Mouse (Mus musculus) lung, postnatal 0 days (tissue): ENCODE measurements around the gene Ppia. TPM values are rescaled to one million over a fixed set of nuclear protein-coding genes. Genes with fewer than 3 reads are reported as not detected.

Experiments used
- ATAC-seq: fragments of 200-750 bp; cut with Nextera tagmentation; 2 replicates; pipeline ENCODE4 v1.8.0; 2017; ENCODE audit warnings: moderate library complexity
- DNase-seq: peaks from one replicate; pipeline ENCODE4 v3.0.0-alpha.2; 2016; ENCODE audit warnings: low spot score
- H3K27ac ChIP-seq: fragments of 300-500 bp; sonication (generic); 2 replicates; pipeline ENCODE4 v1.5.1; 2014; ENCODE audit warnings: antibody characterized with exemption, mild to moderate bottlenecking, low read length, mixed read lengths
- H3K27me3 ChIP-seq: fragments of 300-500 bp; sonication (generic); replicated peaks from 2 replicates; pipeline ENCODE4 v1.6.1; 2014; ENCODE audit warnings: low read length, mixed read lengths; ENCODE audit not compliant: insufficient read depth
- H3K36me3 ChIP-seq: fragments of 300-500 bp; sonication (generic); 2 replicates; pipeline ENCODE4 v1.6.1; 2014; ENCODE audit warnings: low read length, mixed read lengths; ENCODE audit not compliant: insufficient read depth
- H3K4me1 ChIP-seq: fragments of 300-500 bp; sonication (generic); 2 replicates; pipeline ENCODE4 v1.6.1; 2014; ENCODE audit warnings: antibody characterized with exemption, low read depth, low read length, mixed read lengths; ENCODE audit not compliant: insufficient read depth
- H3K4me2 ChIP-seq: fragments of 300-500 bp; sonication (generic); replicated peaks from 2 replicates; pipeline ENCODE4 v1.6.1; 2014; ENCODE audit warnings: low read depth, mild to moderate bottlenecking, low read length, moderate library complexity, mixed read lengths
- H3K4me3 ChIP-seq: fragments of 300-500 bp; sonication (generic); 2 replicates; pipeline ENCODE4 v1.5.1; 2014; ENCODE audit warnings: low read depth, low read length
- H3K9ac ChIP-seq: fragments of 300-500 bp; sonication (generic); replicated peaks from 2 replicates; pipeline ENCODE4 v1.6.1; 2014; ENCODE audit warnings: low read depth, mild to moderate bottlenecking
- H3K9me3 ChIP-seq: fragments of 300-500 bp; sonication (generic); 2 replicates; pipeline ENCODE4 v1.6.1; 2016; ENCODE audit warnings: low read length, mixed read lengths
- CTCF ChIP-seq: IDR thresholded peaks from 2 replicates; pipeline ENCODE4 v1.5.1; 2016; ENCODE audit warnings: antibody characterized with exemption, mild to moderate bottlenecking
- EP300 ChIP-seq: IDR thresholded peaks from 2 replicates; pipeline ENCODE4 v1.6.1; 2016; ENCODE audit warnings: antibody characterized with exemption, mild to moderate bottlenecking, control low read depth
- WGBS: fragments of 180-500 bp; shearing (Covaris S2); extraction: QIAGEN DNeasy Blood & Tissue Kit; methylation state at CpG from one replicate; pipeline ENCODE4 v1.1.7; 2014; 5-methylcytosine and 5-hydroxymethylcytosine counted together
- polyA plus RNA-seq: library from polyadenylated mRNA; unstranded; fragments of >200 nt; fragmentation: Nextera tagmentation; extraction: Ambion mirVana; gene quantifications from 2 replicates; pipeline ENCODE4 v1.2.1, GENCODE M21; 2015

Ppia gene
- polyA plus RNA-seq, 1 experiment from 2014 or later = 3,180 TPM

GRCm38 (mm10) chr11:6430186-6430585 is 14.9 kb downstream of the Ppia start:
- H3K27ac ChIP-seq = no peak overlapping the region
- no peaks in the 10 kb centered on the region for H3K9me3 ChIP-seq
- H3K4me1 ChIP-seq = no peaks in the 10 kb centered on the region
- peaks cover 21% of the 10 kb centered on the region for H3K36me3 ChIP-seq
- H3K27me3 ChIP-seq = no peaks in the 10 kb centered on the region
- DNase-seq (no peak), ATAC-seq (no peak)
- no peak overlapping the region for H3K4me3 ChIP-seq
- TF ChIP-seq EP300 = no peak
- TF ChIP-seq CTCF = no peak
- H3K9ac ChIP-seq = no peak overlapping the region
- WGBS = 90% methylated on average over 7 of the region's 7 CpGs
- no peak overlapping the region for H3K4me2 ChIP-seq

DNA sequence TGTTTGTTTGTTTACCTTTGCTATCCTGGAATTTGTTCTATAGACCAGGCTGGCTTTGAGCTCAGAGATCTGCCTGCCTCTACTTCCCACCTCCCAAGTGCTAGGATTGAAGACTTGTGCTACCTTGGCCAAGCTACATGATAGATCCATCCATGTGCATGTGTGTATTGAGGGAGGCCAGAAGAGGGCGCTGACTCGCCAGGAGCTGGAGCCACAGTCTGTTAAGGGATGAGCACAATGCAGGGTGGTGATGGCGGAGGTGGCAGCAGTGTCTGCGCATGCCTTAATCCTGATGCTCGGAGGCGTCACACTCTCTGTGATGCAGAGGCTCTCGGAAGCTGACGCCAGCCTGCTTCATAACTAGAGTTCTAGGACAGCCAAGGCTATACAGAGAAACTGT is 21.2 kb downstream of the Ppia start:
- DNase-seq = peak; percentile 60

DNA sequence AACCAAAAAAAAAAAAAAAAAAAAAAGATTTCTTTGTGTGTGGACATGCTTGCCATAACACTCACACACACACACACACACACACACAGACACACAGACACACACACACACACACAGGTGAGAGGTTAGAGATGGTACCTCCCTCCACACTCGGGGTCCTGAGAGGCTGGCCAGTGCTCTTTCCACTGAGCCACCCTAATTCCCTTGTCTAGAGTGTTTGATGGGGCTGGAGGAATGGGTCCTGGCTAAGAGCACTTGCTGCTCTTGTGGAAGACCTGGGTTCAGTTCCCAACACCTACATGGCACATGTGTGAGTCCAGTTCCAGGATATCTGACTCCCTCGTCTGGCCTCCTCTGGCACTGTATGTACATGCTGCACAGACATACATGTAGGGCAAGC is 22.4 kb downstream of the Ppia start:
- H3K27ac ChIP-seq = no peak overlapping the region
- ATAC-seq = no peak
- H3K4me1 ChIP-seq = no peaks in the 10 kb centered on the region

More for the DNA sequence above, 21.2 kb downstream of the Ppia start:
- no peak overlapping the region for H3K27ac ChIP-seq
- 0 out of 2 replicates have a peak, but pooled peaks have one; percentile 41 for ATAC-seq
- H3K27me3 ChIP-seq = no peaks in the 10 kb centered on the region
- H3K9ac ChIP-seq = no peak overlapping the region
- H3K36me3 ChIP-seq = peaks cover 13% of the 10 kb centered on the region
- no peaks in the 10 kb centered on the region for H3K4me1 ChIP-seq
- H3K9me3 ChIP-seq = no peaks in the 10 kb centered on the region
- WGBS = 73% methylated on average over 8 of the region's 8 CpGs
- TF ChIP-seq EP300 (no peak), CTCF (peak; percentile 84)
- no peak overlapping the region for H3K4me2 ChIP-seq
- no peak overlapping the region for H3K4me3 ChIP-seq

GRCm38 (mm10) chr11:6440171-6440570 is 24.9 kb downstream of the Ppia start:
- Histone ChIP-seq H3K36me3 (peaks cover 13% of the 10 kb centered on the region; the same call in 1 of the 2 replicates), H3K4me1 (peaks cover 3% of the 10 kb centered on the region; the same call in 1 of the 2 replicates), H3K4me3 (no peak overlapping the region), H3K27ac (no peak overlapping the region), H3K27me3 (no peaks in the 10 kb centered on the region), H3K4me2 (no peak overlapping the region), H3K9ac (no peak overlapping the region), H3K9me3 (no peaks in the 10 kb centered on the region)
- TF ChIP-seq EP300 (no peak), CTCF (no peak)
- no peak for DNase-seq
- WGBS = 94% methylated on average over 4 of the region's 4 CpGs
- ATAC-seq = no peak

More for the DNA sequence above, 22.4 kb downstream of the Ppia start:
- Histone ChIP-seq H3K9ac (no peak overlapping the region), H3K4me2 (no peak overlapping the region), H3K4me3 (no peak overlapping the region), H3K27me3 (no peaks in the 10 kb centered on the region), H3K9me3 (no peaks in the 10 kb centered on the region), H3K36me3 (peaks cover 13% of the 10 kb centered on the region)
- no peak for DNase-seq
- TF ChIP-seq CTCF = no peak
- no peak for TF ChIP-seq EP300
- WGBS = 95% methylated on average over 2 of the region's 2 CpGs

DNA sequence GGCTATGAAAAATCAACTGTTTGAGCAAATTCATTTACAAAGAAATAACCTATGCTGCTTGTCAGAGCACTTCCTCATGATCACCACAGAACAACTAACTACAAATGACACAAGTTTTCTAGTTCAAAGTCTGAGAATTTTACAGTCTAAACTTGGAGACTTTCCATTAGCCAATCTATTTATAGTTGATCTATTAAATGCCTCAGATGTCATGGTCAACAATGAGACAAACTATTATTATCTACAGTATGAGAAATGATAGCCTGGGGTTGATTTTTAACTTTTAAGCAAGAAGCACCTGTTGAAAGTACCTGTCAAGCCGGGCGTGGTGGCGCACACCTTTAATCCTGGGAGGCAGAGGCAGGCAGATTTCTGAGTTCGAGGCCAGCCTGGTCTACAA is 27.3 kb downstream of the Ppia start:
- H3K4me1 ChIP-seq = peaks cover 3% of the 10 kb centered on the region; the same call in 1 of the 2 replicates
- no peak overlapping the region for H3K9ac ChIP-seq
- 94% methylated on average over 4 of the region's 4 CpGs for WGBS
- H3K4me3 ChIP-seq = no peak overlapping the region
- H3K4me2 ChIP-seq = no peak overlapping the region
- no peak for TF ChIP-seq CTCF
- TF ChIP-seq EP300 = no peak
- no peaks in the 10 kb centered on the region for H3K27me3 ChIP-seq
- 0 out of 2 replicates have a peak, but pooled peaks cover 5% of the 10 kb centered on the region for H3K36me3 ChIP-seq
- ATAC-seq (no peak), DNase-seq (no peak)
- no peak overlapping the region for H3K27ac ChIP-seq
- H3K9me3 ChIP-seq = no peaks in the 10 kb centered on the region

- peak overlapping the region; percentile 40 for H3K4me2 ChIP-seq
- ATAC-seq (no peak), DNase-seq (no peak)
- H3K9me3 ChIP-seq = no peaks in the 10 kb centered on the region
- H3K36me3 ChIP-seq = 0 out of 2 replicates have a peak, but pooled peaks cover 1% of the 10 kb centered on the region
- H3K27me3 ChIP-seq = no peaks in the 10 kb centered on the region
- H3K27ac ChIP-seq = peak overlapping the region; percentile 98; the same call in 1 of the 2 replicates
- WGBS = 34% methylated on average over 4 of the region's 4 CpGs
- H3K4me1 ChIP-seq = peaks cover 3% of the 10 kb centered on the region; the same call in 1 of the 2 replicates
- H3K4me3 ChIP-seq = peak overlapping the region; percentile 85
- TF ChIP-seq CTCF (no peak), EP300 (no peak)
- peak overlapping the region; percentile 60 for H3K9ac ChIP-seq
Observed at GRCm38 (mm10) chr11:6443102-6443501, 27.9 kb downstream of the Ppia start.

GRCm38 (mm10) chr11:6443727-6444076 is 28.5 kb downstream of the Ppia start:
- WGBS = 1% methylated on average over 10 of the region's 10 CpGs
- DNase-seq (no peak), ATAC-seq (no peak)
- Histone ChIP-seq H3K4me2 (peak overlapping the region; percentile 40), H3K36me3 (no peaks in the 10 kb centered on the region), H3K27ac (peak overlapping the region; percentile 98), H3K4me1 (peaks cover 3% of the 10 kb centered on the region; the same call in 1 of the 2 replicates), H3K9ac (peak overlapping the region; percentile 60), H3K9me3 (no peaks in the 10 kb centered on the region), H3K4me3 (peak overlapping the region; percentile 85), H3K27me3 (no peaks in the 10 kb centered on the region)
- TF ChIP-seq CTCF (no peak), EP300 (no peak)
